Mouse (Mus musculus) heart, embryonic 10.5 days (tissue): ENCODE results near the gene Tox2. TPM values are rescaled to one million over a fixed set of nuclear protein-coding genes. Genes with fewer than 3 reads are reported as not detected.

Source experiments
- DNase-seq: peaks from one replicate; pipeline ENCODE4 v3.0.0-alpha.2; 2017; ENCODE audit warnings: low spot score
- H3K27ac ChIP-seq: fragments of 300-500 bp; sonication (generic); 2 replicates; pipeline ENCODE4 v1.5.1; 2016; ENCODE audit warnings: mild to moderate bottlenecking
- H3K27me3 ChIP-seq: fragments of 300-500 bp; sonication (generic); 2 replicates; pipeline ENCODE4 v1.6.1; 2016; ENCODE audit warnings: mild to moderate bottlenecking; ENCODE audit not compliant: poor library complexity, insufficient read depth, severe bottlenecking
- H3K36me3 ChIP-seq: fragments of 300-500 bp; sonication (generic); 2 replicates; pipeline ENCODE4 v1.6.1; 2016; ENCODE audit warnings: mild to moderate bottlenecking, moderate library complexity
- H3K4me1 ChIP-seq: fragments of 300-500 bp; sonication (generic); 2 replicates; pipeline ENCODE4 v1.6.1; 2016; ENCODE audit warnings: mild to moderate bottlenecking
- H3K4me3 ChIP-seq: fragments of 300-500 bp; sonication (generic); 2 replicates; pipeline ENCODE4 v1.5.1; 2016; ENCODE audit warnings: mild to moderate bottlenecking, moderate library complexity
- H3K9me3 ChIP-seq: fragments of 300-500 bp; sonication (generic); 2 replicates; pipeline ENCODE4 v1.6.1; 2016; ENCODE audit warnings: mild to moderate bottlenecking, moderate library complexity
- WGBS: fragments of 180-500 bp; shearing (Covaris S2); methylation state at CpG from one replicate; pipeline ENCODE4 v1.1.7; 2016; 5-methylcytosine and 5-hydroxymethylcytosine counted together
- polyA plus RNA-seq: library from polyadenylated mRNA; unstranded; fragments of >200 nt; fragmentation: Nextera tagmentation; extraction: Ambion mirVana; gene quantifications from 2 replicates; pipeline ENCODE4 v1.2.1, GENCODE M21; 2016

The Tox2 gene
- polyA plus RNA-seq, 1 experiment from 2014 or later = 2.0 TPM

GRCm38 (mm10) chr2:163241867-163242266, 38.9 kb downstream of the Tox2 start:
- H3K9me3 ChIP-seq = no peaks in the 10 kb centered on the region
- WGBS = 32% methylated on average over 5 of the region's 5 CpGs
- peaks cover 9% of the 10 kb centered on the region; the same call in 1 of the 2 replicates for H3K27me3 ChIP-seq
- H3K27ac ChIP-seq = no peak overlapping the region
- DNase-seq = no peak
- H3K4me1 ChIP-seq = peaks cover 9% of the 10 kb centered on the region; the same call in 1 of the 2 replicates
- no peaks in the 10 kb centered on the region for H3K36me3 ChIP-seq
- H3K4me3 ChIP-seq = no peak overlapping the region

- Histone ChIP-seq H3K27me3 (peaks cover 5% of the 10 kb centered on the region; the same call in 1 of the 2 replicates), H3K9me3 (no peaks in the 10 kb centered on the region), H3K27ac (no peak overlapping the region), H3K36me3 (no peaks in the 10 kb centered on the region), H3K4me1 (peaks cover 9% of the 10 kb centered on the region; the same call in 1 of the 2 replicates), H3K4me3 (no peak overlapping the region)
- no peak for DNase-seq
- WGBS = 77% methylated on average over 12 of the region's 12 CpGs
Observed at GRCm38 (mm10) chr2:163243917-163244852, 41.3 kb downstream of the Tox2 start.

GRCm38 (mm10) chr2:163248912-163249311, 46.0 kb downstream of the Tox2 start:
- Histone ChIP-seq H3K4me3 (no peak overlapping the region), H3K9me3 (no peaks in the 10 kb centered on the region), H3K27ac (no peak overlapping the region), H3K4me1 (no peaks in the 10 kb centered on the region), H3K36me3 (no peaks in the 10 kb centered on the region), H3K27me3 (no peaks in the 10 kb centered on the region)
- WGBS = 71% methylated on average over 7 of the region's 7 CpGs
- no peak for DNase-seq

GRCm38 (mm10) chr2:163252645-163253044, 49.7 kb downstream of the Tox2 start:
- no peaks in the 10 kb centered on the region for H3K9me3 ChIP-seq
- H3K27me3 ChIP-seq = no peaks in the 10 kb centered on the region
- H3K36me3 ChIP-seq = no peaks in the 10 kb centered on the region
- DNase-seq = no peak
- H3K27ac ChIP-seq = no peak overlapping the region
- H3K4me1 ChIP-seq = no peaks in the 10 kb centered on the region
- H3K4me3 ChIP-seq = no peak overlapping the region
- WGBS = 87% methylated on average over 2 of the region's 2 CpGs

- WGBS = 83% methylated on average over 22 of the region's 22 CpGs
- Histone ChIP-seq H3K36me3 (no peaks in the 10 kb centered on the region), H3K27me3 (no peaks in the 10 kb centered on the region), H3K4me3 (no peak overlapping the region), H3K27ac (no peak overlapping the region), H3K4me1 (no peaks in the 10 kb centered on the region), H3K9me3 (no peaks in the 10 kb centered on the region)
- no peak for DNase-seq
Observed at GRCm38 (mm10) chr2:163253248-163254099, 50.5 kb downstream of the Tox2 start.

- no peaks in the 10 kb centered on the region for H3K27me3 ChIP-seq
- no peak for DNase-seq
- no peaks in the 10 kb centered on the region for H3K36me3 ChIP-seq
- H3K4me3 ChIP-seq = no peak overlapping the region
- H3K27ac ChIP-seq = no peak overlapping the region
- 83% methylated on average over 6 of the region's 6 CpGs for WGBS
- no peaks in the 10 kb centered on the region for H3K4me1 ChIP-seq
- H3K9me3 ChIP-seq = no peaks in the 10 kb centered on the region
Observed at GRCm38 (mm10) chr2:163254228-163254627, 51.3 kb downstream of the Tox2 start.

- Histone ChIP-seq H3K36me3 (no peaks in the 10 kb centered on the region), H3K4me1 (peaks cover 3% of the 10 kb centered on the region; the same call in 1 of the 2 replicates), H3K4me3 (no peak overlapping the region), H3K27me3 (no peaks in the 10 kb centered on the region), H3K9me3 (no peaks in the 10 kb centered on the region), H3K27ac (no peak overlapping the region)
- WGBS = 74% methylated on average over 1 of the region's 1 CpGs
- DNase-seq = no peak
Observed at GRCm38 (mm10) chr2:163256765-163257164, 53.8 kb downstream of the Tox2 start.

GRCm38 (mm10) chr2:163261362-163262054, 58.6 kb downstream of the Tox2 start:
- H3K4me1 ChIP-seq = peaks cover 3% of the 10 kb centered on the region; the same call in 1 of the 2 replicates
- DNase-seq = no peak
- no peaks in the 10 kb centered on the region for H3K36me3 ChIP-seq
- no peak overlapping the region for H3K4me3 ChIP-seq
- H3K27ac ChIP-seq = no peak overlapping the region
- H3K9me3 ChIP-seq = no peaks in the 10 kb centered on the region
- 65% methylated on average over 6 of the region's 6 CpGs for WGBS
- H3K27me3 ChIP-seq = no peaks in the 10 kb centered on the region

- DNase-seq = no peak
- Histone ChIP-seq H3K27me3 (no peaks in the 10 kb centered on the region), H3K9me3 (no peaks in the 10 kb centered on the region), H3K4me1 (peaks cover 3% of the 10 kb centered on the region; the same call in 1 of the 2 replicates), H3K4me3 (no peak overlapping the region), H3K36me3 (no peaks in the 10 kb centered on the region), H3K27ac (no peak overlapping the region)
- WGBS = 72% methylated on average over 4 of the region's 4 CpGs
Observed at GRCm38 (mm10) chr2:163262055-163262420, 59.1 kb downstream of the Tox2 start.

- H3K27me3 ChIP-seq = no peaks in the 10 kb centered on the region
- H3K9me3 ChIP-seq = no peaks in the 10 kb centered on the region
- no peaks in the 10 kb centered on the region for H3K4me1 ChIP-seq
- no peak for DNase-seq
- no peak overlapping the region for H3K27ac ChIP-seq
- no peak overlapping the region for H3K4me3 ChIP-seq
- H3K36me3 ChIP-seq = no peaks in the 10 kb centered on the region
Observed at GRCm38 (mm10) chr2:163267097-163267496, 64.2 kb downstream of the Tox2 start.

- H3K9me3 ChIP-seq = no peaks in the 10 kb centered on the region
- H3K4me3 ChIP-seq = no peak overlapping the region
- 68% methylated on average over 8 of the region's 8 CpGs for WGBS
- no peaks in the 10 kb centered on the region for H3K4me1 ChIP-seq
- no peak overlapping the region for H3K27ac ChIP-seq
- H3K36me3 ChIP-seq = no peaks in the 10 kb centered on the region
- no peak for DNase-seq
- peaks cover 1% of the 10 kb centered on the region; the same call in 1 of the 2 replicates for H3K27me3 ChIP-seq
Observed at GRCm38 (mm10) chr2:163271581-163272492, 68.9 kb downstream of the Tox2 start.

GRCm38 (mm10) chr2:163273815-163274214, 70.9 kb downstream of the Tox2 start:
- 71% methylated on average over 8 of the region's 8 CpGs for WGBS
- DNase-seq = no peak
- Histone ChIP-seq H3K4me3 (no peak overlapping the region), H3K27me3 (peaks cover 13% of the 10 kb centered on the region; the same call in 1 of the 2 replicates), H3K4me1 (peaks cover 9% of the 10 kb centered on the region), H3K36me3 (no peaks in the 10 kb centered on the region), H3K9me3 (no peaks in the 10 kb centered on the region), H3K27ac (no peak overlapping the region)
